Mouse (Mus musculus): ENCODE measurements around the gene Klhl36.

Klhl36 gene

DNA sequence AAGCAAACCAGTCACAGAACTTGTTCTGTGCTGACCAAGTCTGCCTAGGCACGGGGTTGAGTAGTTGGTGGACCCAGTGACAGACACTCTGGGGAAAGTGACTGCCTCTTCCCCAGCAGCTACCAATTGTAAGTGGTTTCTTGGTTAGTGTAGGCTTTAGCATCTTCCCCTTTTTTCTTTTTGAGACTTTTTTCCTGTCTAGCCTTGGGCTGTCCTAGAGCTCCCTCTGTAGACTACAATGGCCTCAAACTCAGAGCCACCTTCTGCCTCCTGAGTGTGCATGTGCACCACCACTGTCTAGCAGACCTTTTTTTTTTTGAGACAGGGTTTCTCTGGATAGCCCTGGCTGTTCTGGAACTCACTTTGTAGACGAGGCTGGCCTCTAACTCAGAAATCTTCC is 64.4 kb downstream of the Klhl36 start:
- DNase-seq (ENCODE audit: low spot score in 2 of 2): no peak

Measured in urinary bladder, postnatal 36 days (tissue).